Mouse (Mus musculus) kidney, postnatal 0 days (tissue): ENCODE measurements at regions not wholly inside any gene's neighbourhood (a gene's known extent, or its start where the extent isn't known, plus 50 kb on each side); places are given as distances from the start of the nearest gene placed in this dataset.
A peak's percentile ranks its signal among the peaks of the same experiment; 100 is the strongest.

ENCODE experiments used
- ATAC-seq: fragments of 200-750 bp; cut with Nextera tagmentation; replicated peaks from 2 replicates; pipeline ENCODE4 v1.8.0; 2017; ENCODE audit warnings: low read depth, moderate number of reproducible peaks, moderate TSS enrichment, moderate library complexity; ENCODE audit not compliant: low FRiP score
- DNase-seq: peaks from one replicate; pipeline ENCODE4 v3.0.0-alpha.2; 2016; ENCODE audit warnings: low spot score
- H3K27ac ChIP-seq: fragments of 300-500 bp; sonication (generic); 2 replicates; pipeline ENCODE4 v1.5.1; 2014; ENCODE audit warnings: mild to moderate bottlenecking
- H3K27me3 ChIP-seq: fragments of 300-500 bp; sonication (generic); 2 replicates; pipeline ENCODE4 v1.6.1; 2014; ENCODE audit warnings: low read length, mixed read lengths; ENCODE audit not compliant: insufficient read depth
- H3K36me3 ChIP-seq: fragments of 300-500 bp; sonication (generic); 2 replicates; pipeline ENCODE4 v1.6.1; 2014; ENCODE audit warnings: low read length, mixed read lengths; ENCODE audit not compliant: insufficient read depth
- H3K4me1 ChIP-seq: fragments of 300-500 bp; sonication (generic); replicated peaks from 2 replicates; pipeline ENCODE4 v1.6.1; 2014; ENCODE audit warnings: antibody characterized with exemption, low read length, mixed read lengths; ENCODE audit not compliant: insufficient read depth
- H3K4me2 ChIP-seq: fragments of 300-500 bp; sonication (generic); 2 replicates; pipeline ENCODE4 v1.6.1; 2014; ENCODE audit warnings: mild to moderate bottlenecking, low read length, moderate library complexity, mixed read lengths
- H3K4me3 ChIP-seq: fragments of 300-500 bp; sonication (generic); replicated peaks from 2 replicates; pipeline ENCODE4 v1.5.1; 2014; ENCODE audit warnings: low read depth, low read length
- H3K9ac ChIP-seq: fragments of 300-500 bp; sonication (generic); 2 replicates; pipeline ENCODE4 v1.6.1; 2014; ENCODE audit warnings: low read depth, low read length
- H3K9me3 ChIP-seq: fragments of 300-500 bp; sonication (generic); replicated peaks from 2 replicates; pipeline ENCODE4 v1.6.1; 2016; ENCODE audit warnings: low read length, inconsistent platforms, mixed read lengths
- CTCF ChIP-seq: IDR thresholded peaks from 2 replicates; pipeline ENCODE4 v1.5.1; 2016; ENCODE audit warnings: antibody characterized with exemption, low read depth, mild to moderate bottlenecking, moderate library complexity
- WGBS: fragments of 180-500 bp; shearing (Covaris S2); extraction: QIAGEN DNeasy Blood & Tissue Kit; methylation state at CpG from one replicate; pipeline ENCODE4 v1.1.7; 2014; 5-methylcytosine and 5-hydroxymethylcytosine counted together

- ATAC-seq: no peak
- peak; percentile 49 for DNase-seq
- H3K27ac ChIP-seq: peak overlapping the region; percentile 50; the same call in 1 of the 2 replicates
Observed at GRCm38 (mm10) chr17:7521127-7521526, 135.9 kb upstream of the Unc93a2 start.

More at GRCm38 (mm10) chr17:7521127-7521526, 135.9 kb upstream of the Unc93a2 start:
- no peaks in the 10 kb centered on the region for H3K9me3 ChIP-seq
- no peaks in the 10 kb centered on the region for H3K36me3 ChIP-seq
- H3K4me3 ChIP-seq: no peak overlapping the region
- 36% methylated on average over 10 of the region's 10 CpGs for WGBS
- no peak overlapping the region for H3K4me2 ChIP-seq
- no peak overlapping the region for H3K9ac ChIP-seq
- no peaks in the 10 kb centered on the region for H3K4me1 ChIP-seq
- H3K27me3 ChIP-seq: no peaks in the 10 kb centered on the region
- TF ChIP-seq CTCF: no peak
